Mouse (Mus musculus) erythroblast, embryonic 14.5 days (primary cell): ENCODE results near the gene Igsf9b.

Experiments
- GATA1 ChIP-seq: IDR thresholded peaks from 2 replicates; pipeline ENCODE4 v1.6.1; 2012; ENCODE audit warnings: low read length, inconsistent platforms, mixed read lengths
- TAL1 ChIP-seq: IDR thresholded peaks from 3 replicates; pipeline ENCODE4 v1.6.1; 2012; ENCODE audit warnings: low read length, inconsistent platforms, mixed read lengths

GRCm38 (mm10) chr9:27256454-27256853, 42.5 kb upstream of the Igsf9b start:
- TF ChIP-seq GATA1: no peak
- TF ChIP-seq TAL1: no peak
